Mouse (Mus musculus): ENCODE measurements around the gene Pla2g2c.

Pla2g2c gene

DNA sequence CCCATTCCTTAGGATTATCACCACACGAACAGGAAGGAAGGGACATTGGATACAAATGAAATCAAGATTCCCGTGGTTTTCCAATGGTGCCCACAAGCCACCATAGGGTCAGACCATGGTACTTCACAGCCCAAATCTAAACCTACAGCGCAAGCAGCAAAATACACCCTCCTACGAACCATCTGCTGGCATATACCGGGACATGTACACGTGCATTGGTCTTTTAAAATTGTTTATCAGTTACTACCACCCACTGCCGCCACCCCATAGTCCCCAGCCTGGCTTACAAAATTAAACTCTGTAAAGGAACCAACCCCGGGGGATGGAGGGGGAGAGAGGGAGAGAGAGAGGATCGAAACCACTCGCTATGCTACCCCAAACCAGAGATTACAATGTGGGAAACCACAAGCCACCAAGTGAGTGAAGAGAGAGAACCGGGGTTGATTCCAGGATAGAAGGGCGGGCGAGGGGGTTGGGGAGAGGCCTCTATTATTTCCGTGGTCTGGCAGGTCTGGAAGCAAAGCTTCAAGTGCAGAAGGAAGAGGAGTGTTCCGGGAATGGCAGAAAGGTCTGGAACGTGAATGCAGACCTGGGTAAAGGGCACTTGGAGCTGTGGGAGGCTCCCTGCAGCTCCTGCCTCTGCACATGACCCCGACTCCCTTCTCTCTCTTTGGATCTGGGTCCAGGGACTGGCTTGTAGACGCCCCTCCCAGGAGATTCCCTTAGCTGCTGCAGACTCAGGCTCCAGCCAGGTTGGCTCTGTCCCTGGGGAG, at the start of gene Pla2g2c:
Pla2g2c (plus strand) TSS at position 439 of the 773 bp plus-strand sequence.
- DNase-seq (ENCODE audit: low spot score), result no peak

DNA sequence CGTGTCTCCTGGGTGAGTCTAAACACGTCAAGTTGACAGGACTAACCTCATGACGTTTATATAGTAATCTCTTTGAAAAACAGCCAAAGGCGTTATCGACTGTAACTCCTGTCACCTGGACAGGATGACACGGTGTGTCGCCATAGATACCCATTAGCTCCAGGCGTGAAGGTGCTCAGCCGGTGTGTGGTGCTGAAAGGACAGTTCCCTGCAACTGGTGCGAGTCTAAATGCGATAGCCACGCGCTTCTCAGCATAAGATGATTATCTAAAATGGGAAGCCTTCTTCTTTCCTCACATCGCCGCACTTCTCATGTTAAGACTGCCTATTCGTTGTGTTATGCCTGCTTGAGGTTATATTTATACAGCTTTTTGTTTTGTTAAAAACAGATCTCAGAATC, 48.1 kb upstream of the Pla2g2c start:
- DNase-seq (ENCODE audit: low spot score), result no peak

GRCm38 (mm10) chr4:138677579-138677978, 47.0 kb upstream of the Pla2g2c start:
- DNase-seq (ENCODE audit: low spot score), result no peak

DNA sequence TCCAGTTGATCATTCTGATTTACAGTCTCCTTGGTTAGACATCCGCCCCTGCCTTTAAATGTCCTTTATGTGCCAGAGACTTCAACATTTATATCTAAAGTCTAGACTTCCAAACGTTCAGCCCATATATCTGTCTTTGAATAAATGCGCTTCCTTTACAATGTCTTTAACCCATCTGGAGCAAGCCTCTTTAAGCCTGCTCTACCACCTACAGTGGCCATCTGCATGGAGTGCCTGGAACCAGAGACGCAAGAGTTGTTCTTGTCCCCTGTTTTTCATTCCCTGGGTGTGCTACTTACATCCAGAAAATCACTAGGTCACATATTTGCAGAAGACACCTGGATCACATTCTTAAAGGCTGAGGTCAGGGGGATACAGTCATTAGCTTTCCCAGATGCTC, 44.5 kb upstream of the Pla2g2c start:
- DNase-seq (ENCODE audit: low spot score), result no peak

GRCm38 (mm10) chr4:138682760-138683159, 41.8 kb upstream of the Pla2g2c start:
- no peak for DNase-seq (ENCODE audit: low spot score)

DNA sequence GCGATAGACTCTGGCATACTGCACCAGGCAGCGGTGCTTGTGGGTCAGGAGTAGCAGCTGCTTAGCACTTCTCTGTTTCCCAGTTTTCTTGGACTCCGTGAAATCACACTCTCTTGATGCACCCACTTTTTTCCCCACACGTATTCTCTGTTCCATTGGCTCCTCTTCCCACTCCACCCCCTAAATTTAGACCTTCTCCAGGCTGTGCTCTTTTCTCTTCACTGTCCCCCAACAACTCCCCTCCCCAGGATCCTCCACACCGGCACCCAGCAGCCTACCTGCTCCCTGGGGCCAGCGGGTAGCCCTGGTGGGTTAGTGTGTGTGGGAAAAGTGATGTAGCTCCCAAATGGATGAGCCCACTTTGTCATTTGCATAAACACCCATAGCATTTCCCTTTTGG, 38.8 kb upstream of the Pla2g2c start:
- DNase-seq (ENCODE audit: low spot score), result no peak

DNA sequence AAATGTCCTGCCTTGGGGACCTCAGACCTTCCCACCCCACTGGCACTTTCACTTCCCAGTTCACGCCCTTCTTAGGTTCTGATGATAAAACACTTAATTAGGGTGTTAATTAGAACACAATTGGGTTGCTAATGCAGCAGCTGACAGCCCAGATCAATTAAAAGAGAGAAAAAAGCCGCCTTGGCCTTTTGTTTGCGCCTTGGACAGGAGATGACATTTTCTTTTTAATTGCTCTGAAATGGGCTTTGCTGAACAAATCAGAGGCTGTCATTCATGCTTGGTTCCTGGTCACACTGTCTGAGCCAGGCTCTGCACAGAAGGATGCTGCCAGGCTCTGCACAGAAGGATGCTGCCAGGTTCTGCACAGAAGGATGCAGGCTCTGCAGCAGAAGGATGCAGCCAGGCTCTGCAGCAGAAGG, 35.5 kb upstream of the Pla2g2c start:
- DNase-seq (ENCODE audit: low spot score), result no peak

DNA sequence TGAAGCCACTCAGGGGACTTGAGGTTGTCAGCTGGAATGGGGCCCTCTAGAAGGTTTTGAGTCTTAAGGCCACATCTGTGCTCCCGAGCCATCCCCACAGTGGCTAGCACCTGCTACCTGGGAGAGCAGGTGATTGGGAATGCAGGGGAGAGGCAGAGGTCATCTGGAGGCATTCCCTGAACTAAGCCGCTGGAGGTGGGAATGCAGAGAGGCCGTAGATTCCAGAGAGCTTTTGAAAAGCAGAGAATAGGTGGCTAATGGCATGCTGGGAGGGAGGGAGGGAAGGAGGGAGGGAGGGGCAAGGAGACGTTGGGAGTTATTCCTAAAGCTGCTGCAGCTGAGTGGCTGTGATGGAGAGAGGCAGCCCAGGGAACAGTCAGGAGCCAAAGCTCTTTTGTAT, 34.0 kb upstream of the Pla2g2c start:
- no peak for DNase-seq (ENCODE audit: low spot score)

DNA sequence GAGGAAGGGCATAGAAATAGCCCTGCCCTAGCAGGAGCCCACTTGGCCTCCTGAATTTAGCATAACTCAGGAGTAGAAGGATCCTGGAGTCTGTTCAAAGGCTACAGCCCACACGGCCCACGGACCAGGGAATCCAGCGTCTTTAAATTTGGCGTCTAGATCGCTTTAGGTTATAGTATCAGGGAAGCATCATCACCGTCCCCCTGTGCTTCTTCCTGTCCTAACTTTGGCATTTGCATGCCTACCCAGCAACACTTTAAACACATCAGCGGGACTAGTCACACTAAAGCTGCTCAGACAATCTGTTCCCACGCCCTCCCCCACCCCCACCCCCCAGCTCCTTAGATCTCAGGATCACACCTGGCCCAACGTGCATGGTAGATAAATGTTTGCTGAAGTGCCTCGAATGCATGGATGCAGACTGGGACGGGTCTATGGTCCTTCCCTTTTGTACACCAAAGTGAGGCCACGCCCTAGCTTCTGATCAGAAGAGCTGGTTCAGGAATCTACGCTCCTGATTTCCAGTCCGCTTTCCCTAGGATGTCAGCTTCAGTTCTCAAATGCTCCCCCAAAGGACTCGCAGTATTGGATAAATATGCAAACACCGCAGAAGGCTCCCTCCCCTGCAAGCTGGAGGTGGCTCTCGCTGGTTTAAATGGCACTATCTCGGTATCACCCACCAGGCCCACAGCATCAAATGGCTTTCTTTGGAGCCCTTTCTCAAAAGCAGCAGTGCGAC, 33.0 kb upstream of the Pla2g2c start:
- no peak for DNase-seq (ENCODE audit: low spot score)

DNA sequence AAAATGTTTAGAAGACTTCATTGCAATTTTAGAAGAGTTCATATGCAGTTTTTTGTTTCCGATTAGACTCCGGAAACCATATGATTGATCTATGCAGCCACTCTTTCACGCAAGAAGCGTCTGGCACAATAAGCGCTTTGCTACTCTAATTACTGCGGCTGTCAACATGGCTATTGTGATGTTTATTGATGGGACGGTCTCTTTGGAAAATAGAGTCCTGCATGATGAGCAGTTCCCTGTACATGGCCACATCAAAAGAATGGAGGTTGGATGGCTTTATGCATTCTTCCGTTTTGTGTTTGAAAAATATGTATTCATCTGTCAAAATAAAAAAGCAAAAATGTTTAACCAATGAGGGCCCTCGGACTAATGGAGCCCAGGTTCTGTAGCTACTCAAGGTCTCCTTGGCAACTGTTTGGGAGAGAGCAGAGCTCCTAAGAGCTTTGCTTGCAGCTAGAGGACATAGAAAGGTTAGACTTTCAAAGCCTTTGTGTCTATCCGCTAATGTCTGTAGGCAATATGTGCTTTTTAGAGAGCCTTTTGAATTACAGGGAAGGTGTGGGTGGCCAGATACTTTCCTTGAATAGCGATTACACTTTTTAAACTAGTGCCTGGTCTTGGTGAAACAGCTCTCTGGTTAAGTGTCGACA, 31.4 kb upstream of the Pla2g2c start:
- no peak for DNase-seq (ENCODE audit: low spot score)

DNA sequence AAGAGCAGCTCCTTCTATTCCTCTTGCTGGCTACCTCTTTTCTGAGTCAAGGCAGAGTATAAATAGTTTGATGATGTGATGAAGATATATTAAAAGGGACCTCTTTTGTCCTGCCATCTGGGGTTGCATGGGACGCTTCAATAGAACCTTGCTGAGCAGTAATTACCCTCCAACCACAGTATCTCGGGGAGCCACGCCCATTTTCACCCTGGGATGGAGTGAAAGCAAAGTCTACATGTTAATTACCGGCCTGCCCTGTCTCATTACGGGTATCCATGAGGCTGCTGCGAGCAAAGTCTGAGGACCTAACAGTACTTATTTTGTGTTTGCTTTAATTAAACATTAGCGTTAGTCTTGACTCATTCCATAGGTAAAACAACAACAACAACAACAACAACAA, 27.9 kb upstream of the Pla2g2c start:
- no peak for DNase-seq (ENCODE audit: low spot score)

DNA sequence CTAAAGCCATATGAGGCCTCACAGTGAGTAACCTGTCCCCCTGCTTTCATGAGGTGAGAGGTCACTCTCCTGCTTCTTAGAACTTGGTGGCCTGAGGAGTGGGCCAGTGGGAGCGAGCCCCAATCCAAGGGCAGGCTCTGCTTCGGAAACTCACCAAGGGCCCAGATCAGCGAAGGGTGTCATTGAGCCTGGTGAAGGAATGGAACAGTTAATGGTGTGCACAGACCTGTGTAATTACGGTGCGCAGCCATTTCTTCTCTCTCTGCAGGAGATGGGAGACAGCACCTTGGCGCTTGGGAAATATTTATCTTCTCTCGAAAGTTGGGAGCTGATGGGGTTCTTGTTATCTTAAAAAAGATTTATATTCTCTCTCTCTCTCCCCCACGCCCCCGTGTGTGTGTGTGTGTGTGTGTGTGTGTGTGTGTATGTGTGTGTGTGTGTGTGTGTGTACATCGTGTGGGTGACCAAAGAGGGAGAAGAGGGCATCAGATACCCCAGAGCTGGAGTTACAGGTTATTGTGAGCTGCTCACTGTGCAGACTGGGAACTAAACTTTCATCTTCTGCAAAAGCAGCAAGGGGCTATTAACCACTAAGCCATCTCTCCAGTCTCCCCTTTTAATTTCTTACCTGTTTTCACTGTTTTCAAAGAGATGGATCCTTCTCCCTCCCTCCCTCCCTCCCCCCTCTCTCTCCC, 27.3 kb upstream of the Pla2g2c start:
- DNase-seq (ENCODE audit: low spot score), result no peak

DNA sequence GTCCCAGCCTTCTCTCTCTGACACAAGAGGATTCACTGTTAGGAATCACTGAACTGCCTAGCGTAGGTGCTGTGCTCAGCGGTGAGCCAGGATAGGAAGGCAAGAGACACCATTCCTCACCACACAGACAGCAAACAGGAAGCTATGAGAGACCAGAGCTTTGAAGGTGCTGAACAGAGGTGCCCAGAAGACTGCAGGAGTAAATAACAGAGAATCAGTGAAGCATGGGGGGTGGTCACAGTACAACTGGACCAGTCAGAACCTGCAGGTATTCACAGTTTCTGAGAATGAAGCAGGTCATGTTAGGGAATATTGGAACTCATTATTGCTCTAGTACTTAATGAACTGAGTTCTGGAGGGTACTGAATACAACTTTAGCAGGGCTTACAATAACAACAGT, 26.3 kb upstream of the Pla2g2c start:
- no peak for DNase-seq (ENCODE audit: low spot score)

DNA sequence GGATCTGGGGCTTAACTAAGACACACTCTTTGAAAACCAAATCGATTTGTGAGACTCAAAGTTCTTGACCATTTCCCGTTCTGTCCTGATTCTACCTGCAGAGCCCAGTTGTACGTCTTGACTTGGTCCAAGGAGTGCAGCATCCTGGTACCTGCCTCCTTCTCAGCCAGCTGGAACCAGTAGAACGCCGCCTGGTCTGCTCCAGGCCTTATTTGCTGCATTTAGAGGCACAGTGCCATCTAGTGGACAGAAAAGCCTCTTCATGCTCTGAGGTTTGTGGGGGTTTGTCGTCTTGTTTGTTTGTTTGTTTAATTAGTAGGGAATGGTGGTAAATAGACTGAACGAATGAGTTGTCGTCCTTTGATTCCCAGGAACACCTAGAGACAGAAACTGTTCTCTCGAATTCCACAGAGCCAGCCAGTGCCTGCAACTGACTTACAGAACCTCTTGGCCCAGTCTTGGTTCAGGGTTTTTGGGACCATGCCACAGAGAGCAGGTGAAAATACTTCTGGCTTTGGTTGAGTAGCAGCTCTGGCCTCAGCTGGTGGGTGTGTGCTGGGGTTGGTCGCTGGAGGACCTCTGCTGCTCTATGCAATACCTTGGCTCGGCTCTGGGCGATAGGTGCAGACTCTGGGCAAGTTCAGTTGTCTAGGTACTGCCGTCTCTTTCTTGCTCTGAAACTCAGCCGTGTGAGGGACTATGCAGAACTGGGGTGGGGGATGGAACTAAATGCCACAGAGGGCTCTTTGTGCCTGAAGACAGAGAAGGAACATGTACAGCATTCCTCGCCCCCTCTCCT, 24.2 kb upstream of the Pla2g2c start:
- no peak for DNase-seq (ENCODE audit: low spot score)

DNA sequence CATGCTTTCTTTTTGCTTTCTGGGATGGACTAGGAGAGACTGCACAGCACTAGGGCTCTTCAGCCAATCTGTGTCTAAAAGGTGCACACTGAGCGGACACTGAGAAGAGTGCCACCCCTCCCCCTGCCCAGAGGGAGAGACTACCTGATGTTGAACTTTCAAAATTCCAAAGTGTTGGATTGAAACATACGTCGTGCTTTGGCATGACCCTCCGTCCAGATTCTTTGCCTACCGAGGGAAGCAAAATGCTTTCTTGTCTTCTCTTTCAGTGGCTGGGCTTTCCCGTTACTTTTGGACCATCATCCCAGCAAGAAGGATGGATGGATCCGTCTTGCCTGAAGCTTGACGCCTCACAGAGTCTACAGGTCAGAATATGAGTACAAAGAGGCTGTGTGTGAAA, 23.5 kb upstream of the Pla2g2c start:
- DNase-seq (ENCODE audit: low spot score), result no peak

DNA sequence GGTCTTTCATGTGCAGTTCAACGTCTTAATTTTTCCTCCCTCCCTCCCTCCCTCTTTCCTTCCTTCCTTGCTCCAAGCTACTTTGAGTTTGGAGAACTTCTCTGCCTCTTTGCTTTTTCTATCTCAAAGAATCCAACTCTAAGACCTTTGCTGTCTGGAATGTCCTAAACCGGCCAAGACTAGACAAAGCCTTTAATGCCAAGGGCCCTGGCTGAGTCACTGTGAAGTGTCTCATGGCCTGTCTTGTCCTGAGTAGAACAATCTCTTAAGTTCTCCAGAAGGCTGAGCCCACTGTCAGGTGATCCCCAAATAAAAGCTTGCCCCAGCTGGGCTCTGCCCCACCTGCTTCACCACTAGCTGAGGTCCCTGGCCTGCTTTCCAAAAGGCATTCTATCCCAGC, 22.6 kb upstream of the Pla2g2c start:
- no peak for DNase-seq (ENCODE audit: low spot score)

DNA sequence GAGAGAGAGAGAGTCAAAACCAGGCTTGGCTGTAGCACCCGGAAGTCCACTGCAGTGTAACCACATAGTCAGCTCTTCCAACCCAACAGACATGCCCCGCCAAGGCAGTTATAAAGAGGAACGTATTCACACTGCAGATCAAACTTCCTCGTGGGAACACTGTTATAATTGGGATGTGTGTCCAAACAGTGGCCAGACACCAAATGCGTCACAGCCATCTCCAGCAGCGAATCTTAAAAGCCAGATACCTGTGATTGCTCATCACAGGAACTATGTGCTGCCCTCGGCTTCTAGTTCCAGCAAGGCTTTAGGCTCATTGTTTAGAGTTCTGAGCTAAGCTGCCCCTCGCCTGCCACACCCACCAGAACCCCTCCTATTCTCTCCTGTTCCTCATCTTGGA, 22.1 kb upstream of the Pla2g2c start:
- no peak for DNase-seq (ENCODE audit: low spot score)

DNA sequence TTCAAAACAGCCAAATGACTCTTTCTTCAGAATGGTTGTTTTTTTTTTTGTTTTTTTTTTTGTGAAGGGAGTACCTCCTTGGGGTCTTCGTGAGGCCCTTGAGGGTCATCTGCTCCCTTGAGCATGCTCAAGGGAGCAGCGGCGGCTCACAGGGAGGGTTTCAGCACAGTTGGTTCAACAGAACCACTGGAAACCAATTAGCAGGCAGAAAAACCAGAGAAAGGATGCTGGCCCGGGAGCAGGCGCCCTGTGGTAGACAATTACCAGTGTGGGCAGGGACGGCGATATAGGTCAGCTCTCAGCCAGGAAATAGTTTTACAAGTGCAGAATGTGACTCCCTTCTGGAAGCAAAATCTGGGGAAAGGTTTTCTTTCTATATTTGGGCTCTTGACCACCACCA, 21.0 kb upstream of the Pla2g2c start:
- no peak for DNase-seq (ENCODE audit: low spot score)

- DNase-seq (ENCODE audit: low spot score), result no peak
These were observed 20.4 kb upstream of the Pla2g2c start for GRCm38 (mm10) chr4:138704169-138704568.

- no peak for DNase-seq (ENCODE audit: low spot score)
These were observed 18.0 kb upstream of the Pla2g2c start for GRCm38 (mm10) chr4:138706620-138707019.

DNA sequence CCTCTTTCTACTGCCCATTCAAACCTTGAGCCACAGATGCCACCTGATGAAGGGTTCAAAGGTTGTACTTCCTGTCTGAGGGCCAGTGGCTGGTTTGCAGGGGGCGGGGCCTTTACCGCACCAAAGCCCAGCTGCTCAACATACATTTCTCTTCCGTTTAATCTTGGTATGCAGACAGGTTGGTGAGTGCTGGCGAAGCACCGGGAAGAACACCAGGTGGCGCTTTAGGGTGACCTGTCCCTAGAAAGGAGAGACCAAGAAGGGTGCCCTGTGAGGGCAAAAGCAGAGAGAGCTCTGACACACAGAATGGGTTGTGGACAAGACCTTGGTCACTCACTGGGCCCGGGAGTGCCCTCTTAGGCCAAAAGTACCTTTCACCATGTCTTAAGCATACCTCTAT, 16.0 kb upstream of the Pla2g2c start:
- no peak for DNase-seq (ENCODE audit: low spot score)

DNA sequence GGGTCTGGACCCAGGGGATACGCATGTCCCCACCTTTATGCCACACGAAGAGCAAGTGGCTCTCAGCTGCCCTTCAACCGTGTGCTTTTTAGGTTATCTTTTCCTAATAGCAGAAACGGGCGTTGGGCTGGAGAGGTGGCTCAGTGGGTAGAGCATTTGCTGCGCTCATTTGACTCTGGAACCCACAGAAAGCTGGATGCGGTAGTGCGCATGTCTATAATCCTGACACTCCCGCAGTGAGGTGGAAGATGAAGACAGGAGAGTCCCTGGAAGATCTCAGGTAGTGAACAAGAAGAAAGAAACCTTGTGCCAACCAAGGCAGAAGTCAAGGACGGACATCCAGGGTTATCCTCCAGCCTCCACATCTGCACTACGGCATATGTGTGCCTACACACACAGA, 15.3 kb upstream of the Pla2g2c start:
- no peak for DNase-seq (ENCODE audit: low spot score)

All from left cerebral cortex, adult 11 months (tissue).